In genomic region chr5:5510304-5510887, GRCm38 (mm10) we compare ENCODE assay signal across 17 mouse cellular contexts. TPM values are rescaled to one million over a fixed set of nuclear protein-coding genes. Genes with fewer than 3 reads are reported as not detected.
DNase-seq lines count a peak whose midpoint lies in the region; ATAC-seq and TF ChIP-seq lines count a peak whose summit lies in the region.
"Had no signal": no experiment of that assay in that cellular context is flagged by ENCODE, and none has a peak within 500 bp of the region (broad histone marks: within the 10 kb centered on the region; RNA-seq: fewer than 3 reads in every experiment).

No protein-coding gene starts in this region.

- H3K27me3 ChIP-seq in embryonic facial prominence, embryonic 14.5 days (replicated peaks; ENCODE audit: control insufficient read depth, insufficient read depth, low read length) = no peaks in the 10 kb centered on the region
- H3K27me3 ChIP-seq in embryonic facial prominence, embryonic 10.5 days (replicated peaks; ENCODE audit: low read depth, poor library complexity, severe bottlenecking) = no peaks in the 10 kb centered on the region
- no peaks in the 10 kb centered on the region for H3K27me3 ChIP-seq in midbrain, postnatal 0 days (ENCODE audit: insufficient read depth, low read length)
- H3K27me3 ChIP-seq: embryonic facial prominence, embryonic 12.5 days; limb, embryonic 12.5 days had no signal

- H3K4me1 ChIP-seq in embryonic facial prominence, embryonic 14.5 days (ENCODE audit: control insufficient read depth, insufficient read depth, low read length) = 0 out of 2 replicates have a peak, but pooled peaks cover 3% of the 10 kb centered on the region
- peaks cover 15% of the 10 kb centered on the region for H3K4me1 ChIP-seq in embryonic facial prominence, embryonic 10.5 days
- H3K4me1 ChIP-seq in midbrain, postnatal 0 days (ENCODE audit: insufficient read depth, low read length) = no peaks in the 10 kb centered on the region
- H3K4me1 ChIP-seq: embryonic facial prominence, embryonic 12.5 days; limb, embryonic 12.5 days had no signal

- DNase-seq in embryonic facial prominence, embryonic 14.5 days (ENCODE audit: low spot score) = peak; percentile 62
- DNase-seq in embryonic facial prominence, embryonic 10.5 days (ENCODE audit: low spot score) = no peak
- no peak for DNase-seq in left cerebral cortex, adult 2 months (ENCODE audit: extremely low spot score in 1 of 2, low spot score in 2 of 2)
- no peak for DNase-seq in left cerebral cortex, postnatal 36 days (ENCODE audit: low spot score in 2 of 2)
- peak; percentile 43 to 63 for DNase-seq in cerebellum, postnatal 25 days
- peak; percentile 59 to 65 for DNase-seq in right cerebral cortex, postnatal 10 days (ENCODE audit: low spot score in 2 of 2)
- DNase-seq in midbrain, postnatal 0 days (ENCODE audit: low spot score) = no peak
- DNase-seq in urinary bladder, postnatal 36 days (ENCODE audit: low spot score in 2 of 2) = no peak
- DNase-seq: lung, embryonic 14.5 days; thymus, adult 18-20 months had no signal

- H3K36me3 ChIP-seq in embryonic facial prominence, embryonic 14.5 days (ENCODE audit: control insufficient read depth, insufficient read depth, low read length) = peaks cover 32% of the 10 kb centered on the region
- peaks cover 34% of the 10 kb centered on the region for H3K36me3 ChIP-seq in embryonic facial prominence, embryonic 10.5 days (replicated peaks)
- H3K36me3 ChIP-seq in midbrain, postnatal 0 days (ENCODE audit: insufficient read depth, low read length) = no peaks in the 10 kb centered on the region; the same call in 1 of the 2 replicates

- no peak overlapping the region for H3K9ac ChIP-seq in embryonic facial prominence, embryonic 14.5 days (ENCODE audit: low read depth, low read length)
- H3K9ac ChIP-seq in midbrain, postnatal 0 days (replicated peaks; ENCODE audit: low read length, poor library complexity, severe bottlenecking) = no peak overlapping the region
- H3K9ac ChIP-seq: embryonic facial prominence, embryonic 12.5 days; limb, embryonic 12.5 days; lung, embryonic 14.5 days had no signal

- H3K4me2 ChIP-seq in embryonic facial prominence, embryonic 14.5 days (ENCODE audit: low read depth, low read length) = no peak overlapping the region
- no peak overlapping the region for H3K4me2 ChIP-seq in midbrain, postnatal 0 days (ENCODE audit: low read depth, low read length, poor library complexity, severe bottlenecking)
- H3K4me2 ChIP-seq: embryonic facial prominence, embryonic 12.5 days; limb, embryonic 12.5 days; lung, embryonic 14.5 days; midbrain, embryonic 11.5 days had no signal

- TF ChIP-seq CTCF in left cerebral cortex, adult 2 months (IDR thresholded peaks at IDR 0.05) = no peak
- no peak for TF ChIP-seq CTCF in midbrain, postnatal 0 days (IDR thresholded peaks at IDR 0.05)

- no peak overlapping the region for H3K27ac ChIP-seq in embryonic facial prominence, embryonic 14.5 days (replicated peaks; ENCODE audit: low read depth, low read length)
- H3K27ac ChIP-seq in embryonic facial prominence, embryonic 10.5 days (replicated peaks) = no peak overlapping the region
- H3K27ac ChIP-seq in left cerebral cortex, adult 2 months = no peak overlapping the region
- H3K27ac ChIP-seq in midbrain, postnatal 0 days (ENCODE audit: low read depth, low read length) = no peak overlapping the region
- H3K27ac ChIP-seq: embryonic facial prominence, embryonic 12.5 days; limb, embryonic 12.5 days had no signal

- intact Hi-C loops in left cerebral cortex, adult 2 months (cut with DNase I) = loop anchor here (5.0 kb wide), 3 partner anchors 47 to 182 kb away; partner anchors contain the start of genes Gtpbp10 and Steap2
- intact Hi-C loops in left cerebral cortex, postnatal 36 days (cut with DNase I) = loop anchor here (5.0 kb wide), 1 partner anchor 137 kb away; no protein-coding TSS in a partner anchor

- 64% methylated on average over 10 of the region's 10 CpGs for WGBS in embryonic facial prominence, embryonic 14.5 days
- WGBS in embryonic facial prominence, embryonic 10.5 days = 86% methylated on average over 10 of the region's 10 CpGs
- 64% methylated on average over 10 of the region's 10 CpGs for WGBS in midbrain, postnatal 0 days

- H3K4me3 ChIP-seq in embryonic facial prominence, embryonic 14.5 days (ENCODE audit: low read depth, low read length) = no peak overlapping the region
- no peak overlapping the region for H3K4me3 ChIP-seq in embryonic facial prominence, embryonic 10.5 days
- peak overlapping the region; percentile 28 for H3K4me3 ChIP-seq in left cerebral cortex, adult 2 months
- no peak overlapping the region for H3K4me3 ChIP-seq in midbrain, postnatal 0 days (ENCODE audit: low read depth, low read length)
- H3K4me3 ChIP-seq: embryonic facial prominence, embryonic 12.5 days; limb, embryonic 12.5 days had no signal

- H3K9me3 ChIP-seq in embryonic facial prominence, embryonic 14.5 days (ENCODE audit: control insufficient read depth, low read length) = no peaks in the 10 kb centered on the region
- no peaks in the 10 kb centered on the region for H3K9me3 ChIP-seq in embryonic facial prominence, embryonic 10.5 days
- no peaks in the 10 kb centered on the region for H3K9me3 ChIP-seq in midbrain, postnatal 0 days (ENCODE audit: low read length)
- H3K9me3 ChIP-seq: embryonic facial prominence, embryonic 12.5 days; limb, embryonic 12.5 days had no signal

- no peak for ATAC-seq in embryonic facial prominence, embryonic 14.5 days (ENCODE audit: low read depth)
- no peak for ATAC-seq in midbrain, postnatal 0 days (ENCODE audit: low FRiP score)
- ATAC-seq: intestine, postnatal 0 days had no signal

RNA-seq across cellular contexts. Expression of gene Cldn12, which starts 4.4 kb away (rescaled TPM):
- 15.6 and 16.1 TPM in 2 replicates for polyA plus RNA-seq in embryonic facial prominence, embryonic 14.5 days (2014; fragmentation: Nextera tagmentation; extraction: Ambion mirVana)
- 32.4 and 34.5 TPM in 2 replicates for polyA plus RNA-seq in embryonic facial prominence, embryonic 10.5 days (2016; fragmentation: Nextera tagmentation; extraction: Ambion mirVana)
- 10 to 100 TPM; 40.5 to 45.1 TPM for total RNA-seq in left cerebral cortex, adult 2 months (2021)
- total RNA-seq in left cerebral cortex, postnatal 36 days (2021) = 10 to 100 TPM; 42.1 to 44.2 TPM
- 16.7 and 21.4 TPM in 2 replicates for total RNA-seq in midbrain, postnatal 0 days (2014; rRNA removed)
- polyA plus RNA-seq in midbrain, postnatal 0 days (2015; fragmentation: Nextera tagmentation; extraction: Ambion mirVana) = 13.9 and 14.5 TPM in 2 replicates

RNA-seq across cellular contexts. Expression of gene 1700015F17Rik, which starts 31.5 kb away (rescaled TPM):
- not detected in 2 replicates for polyA plus RNA-seq in embryonic facial prominence, embryonic 14.5 days (2014; fragmentation: Nextera tagmentation; extraction: Ambion mirVana)
- polyA plus RNA-seq in embryonic facial prominence, embryonic 10.5 days (2016; fragmentation: Nextera tagmentation; extraction: Ambion mirVana) = not detected in 2 replicates
- under 1 TPM in 1 of 2 experiments, not detected in 1; 0.70 TPM for total RNA-seq in left cerebral cortex, adult 2 months (2021)
- total RNA-seq in left cerebral cortex, postnatal 36 days (2021) = under 1 TPM in 1 of 2 experiments, not detected in 1; 0.79 TPM
- 0.42 TPM in 1 of 2 replicates, not detected in the other for total RNA-seq in midbrain, postnatal 0 days (2014; rRNA removed)
- 0.22 and 0.33 TPM in 2 replicates for polyA plus RNA-seq in midbrain, postnatal 0 days (2015; fragmentation: Nextera tagmentation; extraction: Ambion mirVana)
- total RNA-seq: heart, postnatal 25 days; layer of hippocampus, postnatal 10 days had no signal
- polyA plus RNA-seq: embryonic facial prominence, embryonic 12.5 days; intestine, postnatal 0 days; limb, embryonic 12.5 days; lung, embryonic 14.5 days; midbrain, embryonic 11.5 days; spleen, adult 2 months had no signal

RNA-seq across cellular contexts. Expression of gene Gtpbp10, which starts 48.9 kb away (rescaled TPM):
- 24.6 and 25.4 TPM in 2 replicates for polyA plus RNA-seq in embryonic facial prominence, embryonic 14.5 days (2014; fragmentation: Nextera tagmentation; extraction: Ambion mirVana)
- 38.0 and 39.5 TPM in 2 replicates for polyA plus RNA-seq in embryonic facial prominence, embryonic 10.5 days (2016; fragmentation: Nextera tagmentation; extraction: Ambion mirVana)
- 10 to 100 TPM; 10.8 to 12.0 TPM for total RNA-seq in left cerebral cortex, adult 2 months (2021)
- total RNA-seq in left cerebral cortex, postnatal 36 days (2021) = 10 to 100 TPM in 1 of 2 experiments, 1 to 10 TPM in 1; 9.0 to 12.0 TPM
- 15.5 and 21.7 TPM in 2 replicates for total RNA-seq in midbrain, postnatal 0 days (2014; rRNA removed)
- 10.5 and 10.6 TPM in 2 replicates for polyA plus RNA-seq in midbrain, postnatal 0 days (2015; fragmentation: Nextera tagmentation; extraction: Ambion mirVana)

Comparison
In these comparisons a context has a peak if more than half of its experiments do, and no peak if none do; other contexts are left out.
1. DNase-seq: peak in embryonic facial prominence, embryonic 14.5 days (single experiment), cerebellum, postnatal 25 days (2 of 2) and right cerebral cortex, postnatal 10 days (2 of 2); none in embryonic facial prominence, embryonic 10.5 days (single experiment), left cerebral cortex, adult 2 months (0 of 2), left cerebral cortex, postnatal 36 days (0 of 2), midbrain, postnatal 0 days (single experiment) and urinary bladder, postnatal 36 days (0 of 2).